Mouse (Mus musculus): Measurements from ENCODE around the gene Zcchc14. TPM values are rescaled to one million over a fixed set of nuclear protein-coding genes. Genes with fewer than 3 reads are reported as not detected.

Zcchc14 gene
- polyA plus RNA-seq, 1 experiment from 2014 or later: 19.0 TPM

DNA sequence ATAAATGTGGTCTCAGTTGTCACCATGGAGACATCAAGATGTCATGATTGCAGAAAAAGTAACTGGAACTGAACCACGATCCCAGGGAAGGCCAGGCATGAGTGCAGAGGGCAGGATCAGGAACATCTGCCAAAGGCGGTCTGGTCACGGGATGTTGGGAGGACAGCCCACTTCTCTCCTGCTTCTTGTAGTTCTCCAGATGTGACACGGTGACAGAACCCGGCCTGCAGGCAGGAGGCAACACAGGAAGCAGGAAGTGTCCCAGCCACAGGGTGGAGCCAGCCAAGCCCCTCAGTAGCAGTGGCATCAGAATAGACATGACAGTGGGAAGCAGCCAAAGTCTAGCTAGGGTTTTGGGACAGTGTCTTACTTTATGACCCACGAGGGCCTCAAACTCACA lies 17.2 kb downstream of the Zcchc14 start:
- no peaks in the 10 kb centered on the region for H3K36me3 ChIP-seq (ENCODE audit: control insufficient read depth, insufficient read depth, low read length)
- ATAC-seq (ENCODE audit: insufficient number of reproducible peaks, low FRiP score, low TSS enrichment, low read depth) (no peak), DNase-seq (ENCODE audit: low spot score) (no peak)
- H3K27ac ChIP-seq (replicated peaks; ENCODE audit: low read depth, low read length): no peak overlapping the region
- WGBS: 60% methylated on average over 6 of the region's 6 CpGs
- H3K27me3 ChIP-seq (ENCODE audit: control insufficient read depth, insufficient read depth, low read length): no peaks in the 10 kb centered on the region
- no peak overlapping the region for H3K4me2 ChIP-seq (ENCODE audit: low read depth, severe bottlenecking)
- 0 out of 2 replicates have a peak, but pooled peaks cover 3% of the 10 kb centered on the region for H3K4me1 ChIP-seq (ENCODE audit: control insufficient read depth, insufficient read depth, low read length)
- H3K4me3 ChIP-seq (ENCODE audit: low read depth, low read length): no peak overlapping the region
- no peak overlapping the region for H3K9ac ChIP-seq (ENCODE audit: low read length)
- H3K9me3 ChIP-seq (ENCODE audit: control insufficient read depth, low read length): no peaks in the 10 kb centered on the region

DNA sequence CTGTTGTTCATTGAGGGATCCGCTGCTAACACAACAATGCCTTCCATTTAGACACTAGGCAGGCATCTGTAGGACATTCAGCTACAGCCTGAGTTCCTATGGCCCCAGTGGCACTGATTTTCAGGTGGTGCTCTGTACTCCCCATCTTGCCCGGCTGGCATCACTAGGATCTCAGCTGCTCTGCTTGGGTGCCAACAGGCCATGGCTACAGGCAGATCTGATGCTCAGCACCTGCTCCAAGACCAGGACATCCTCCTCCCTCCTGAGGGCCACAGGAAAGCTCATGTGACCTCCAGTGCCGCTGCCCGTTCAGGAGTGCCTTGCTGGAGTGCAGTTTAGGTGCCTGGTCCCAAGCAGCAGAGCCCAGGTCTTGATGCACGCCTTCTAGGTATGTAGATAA lies 20.3 kb downstream of the Zcchc14 start:
- 88% methylated on average over 5 of the region's 5 CpGs for WGBS
- H3K4me3 ChIP-seq (ENCODE audit: low read depth, low read length): no peak overlapping the region
- DNase-seq (ENCODE audit: low spot score) (no peak), ATAC-seq (ENCODE audit: insufficient number of reproducible peaks, low FRiP score, low TSS enrichment, low read depth) (no peak)
- no peak overlapping the region for H3K4me2 ChIP-seq (ENCODE audit: low read depth, severe bottlenecking)
- 0 out of 2 replicates have a peak, but pooled peaks cover 3% of the 10 kb centered on the region for H3K4me1 ChIP-seq (ENCODE audit: control insufficient read depth, insufficient read depth, low read length)
- H3K36me3 ChIP-seq (ENCODE audit: control insufficient read depth, insufficient read depth, low read length): peaks cover 6% of the 10 kb centered on the region; the same call in 1 of the 2 replicates
- no peak overlapping the region for H3K27ac ChIP-seq (replicated peaks; ENCODE audit: low read depth, low read length)
- H3K9ac ChIP-seq (ENCODE audit: low read length): no peak overlapping the region
- no peaks in the 10 kb centered on the region for H3K9me3 ChIP-seq (ENCODE audit: control insufficient read depth, low read length)
- no peaks in the 10 kb centered on the region for H3K27me3 ChIP-seq (ENCODE audit: control insufficient read depth, insufficient read depth, low read length)

DNA sequence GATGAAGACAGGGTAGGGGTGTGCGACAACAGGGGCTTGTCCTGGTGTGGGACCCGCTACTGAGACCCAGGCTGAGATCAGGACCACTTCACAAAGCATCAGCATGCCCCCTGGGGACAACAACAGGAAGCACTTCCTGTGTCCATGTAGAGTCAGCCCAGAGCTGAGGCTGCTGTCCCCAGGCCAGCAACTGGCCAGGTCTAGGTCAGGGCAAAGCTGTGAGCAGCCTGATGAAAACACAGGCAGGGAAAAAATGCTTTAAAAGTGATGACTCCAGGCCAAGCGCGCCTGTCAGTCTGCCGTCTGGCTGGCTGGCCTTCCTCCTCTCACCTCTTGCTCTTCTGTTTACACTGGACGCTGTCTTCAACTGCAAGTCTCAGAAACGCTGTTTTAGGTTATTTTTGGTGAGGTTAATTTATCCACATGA lies 21.0 kb downstream of the Zcchc14 start:
- H3K4me1 ChIP-seq (ENCODE audit: control insufficient read depth, insufficient read depth, low read length): 0 out of 2 replicates have a peak, but pooled peaks cover 3% of the 10 kb centered on the region
- DNase-seq (ENCODE audit: low spot score) (no peak), ATAC-seq (ENCODE audit: insufficient number of reproducible peaks, low FRiP score, low TSS enrichment, low read depth) (no peak)
- no peak overlapping the region for H3K4me2 ChIP-seq (ENCODE audit: low read depth, severe bottlenecking)
- H3K27me3 ChIP-seq (ENCODE audit: control insufficient read depth, insufficient read depth, low read length): no peaks in the 10 kb centered on the region
- H3K9me3 ChIP-seq (ENCODE audit: control insufficient read depth, low read length): no peaks in the 10 kb centered on the region
- no peak overlapping the region for H3K4me3 ChIP-seq (ENCODE audit: low read depth, low read length)
- 66% methylated on average over 7 of the region's 7 CpGs for WGBS
- H3K27ac ChIP-seq (replicated peaks; ENCODE audit: low read depth, low read length): no peak overlapping the region
- no peak overlapping the region for H3K9ac ChIP-seq (ENCODE audit: low read length)
- H3K36me3 ChIP-seq (ENCODE audit: control insufficient read depth, insufficient read depth, low read length): peaks cover 6% of the 10 kb centered on the region; the same call in 1 of the 2 replicates

DNA sequence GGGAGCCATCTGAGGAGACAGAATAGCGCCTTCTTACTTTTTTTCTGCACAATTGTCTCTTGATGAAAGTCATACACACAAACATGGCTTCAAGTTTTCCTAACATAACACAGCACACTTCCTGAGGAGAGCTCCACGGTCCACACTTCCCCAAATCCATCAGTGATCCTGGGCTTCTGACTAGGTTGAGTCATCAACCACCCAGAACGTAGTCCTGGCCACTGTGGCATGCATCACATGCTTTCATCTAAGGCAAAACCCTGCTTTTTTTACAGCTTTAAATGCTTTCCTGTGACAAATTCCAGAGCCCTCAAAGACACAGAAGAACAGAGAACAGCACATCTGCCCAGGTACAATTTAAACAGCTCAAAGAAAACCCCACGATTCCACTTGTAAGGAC lies 24.0 kb downstream of the Zcchc14 start:
- Histone ChIP-seq H3K4me2 (ENCODE audit: low read depth, severe bottlenecking) (no peak overlapping the region), H3K27me3 (ENCODE audit: control insufficient read depth, insufficient read depth, low read length) (no peaks in the 10 kb centered on the region), H3K4me1 (ENCODE audit: control insufficient read depth, insufficient read depth, low read length) (0 out of 2 replicates have a peak, but pooled peaks cover 3% of the 10 kb centered on the region), H3K9me3 (ENCODE audit: control insufficient read depth, low read length) (no peaks in the 10 kb centered on the region), H3K4me3 (ENCODE audit: low read depth, low read length) (no peak overlapping the region), H3K36me3 (ENCODE audit: control insufficient read depth, insufficient read depth, low read length) (peaks cover 6% of the 10 kb centered on the region; the same call in 1 of the 2 replicates), H3K9ac (ENCODE audit: low read length) (no peak overlapping the region), H3K27ac (replicated peaks; ENCODE audit: low read depth, low read length) (no peak overlapping the region)
- no peak for ATAC-seq (ENCODE audit: insufficient number of reproducible peaks, low FRiP score, low TSS enrichment, low read depth)
- DNase-seq (ENCODE audit: low spot score): no peak
- 91% methylated on average over 4 of the region's 4 CpGs for WGBS

DNA sequence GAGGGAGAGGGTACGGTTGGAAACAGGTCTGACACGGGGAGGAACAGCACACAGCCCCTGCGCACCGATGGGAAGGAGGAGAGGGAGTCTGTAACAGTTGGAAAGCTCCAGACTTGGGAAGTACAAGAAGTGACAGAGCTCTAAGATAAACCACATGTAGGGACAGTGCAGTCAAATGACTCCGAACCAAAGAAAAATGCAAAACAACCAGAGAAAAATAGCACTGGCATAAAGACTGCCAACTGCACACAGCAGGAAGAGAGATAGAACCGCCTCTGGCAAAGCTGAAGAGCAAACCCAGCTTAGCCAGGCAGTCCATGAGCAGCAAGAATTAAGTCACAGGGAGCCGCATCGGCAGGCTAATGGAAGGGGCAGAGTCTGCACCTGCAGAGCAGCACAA lies 29.7 kb downstream of the Zcchc14 start:
- no peaks in the 10 kb centered on the region for H3K9me3 ChIP-seq (ENCODE audit: control insufficient read depth, low read length)
- no peaks in the 10 kb centered on the region for H3K4me1 ChIP-seq (ENCODE audit: control insufficient read depth, insufficient read depth, low read length)
- DNase-seq (ENCODE audit: low spot score): no peak
- no peaks in the 10 kb centered on the region for H3K27me3 ChIP-seq (ENCODE audit: control insufficient read depth, insufficient read depth, low read length)
- no peak for ATAC-seq (ENCODE audit: insufficient number of reproducible peaks, low FRiP score, low TSS enrichment, low read depth)
- H3K4me3 ChIP-seq (ENCODE audit: low read depth, low read length): no peak overlapping the region
- H3K36me3 ChIP-seq (ENCODE audit: control insufficient read depth, insufficient read depth, low read length): peaks cover 2% of the 10 kb centered on the region; the same call in 1 of the 2 replicates
- no peak overlapping the region for H3K27ac ChIP-seq (replicated peaks; ENCODE audit: low read depth, low read length)
- WGBS: 93% methylated on average over 8 of the region's 8 CpGs
- H3K9ac ChIP-seq (ENCODE audit: low read length): no peak overlapping the region
- no peak overlapping the region for H3K4me2 ChIP-seq (ENCODE audit: low read depth, severe bottlenecking)

DNA sequence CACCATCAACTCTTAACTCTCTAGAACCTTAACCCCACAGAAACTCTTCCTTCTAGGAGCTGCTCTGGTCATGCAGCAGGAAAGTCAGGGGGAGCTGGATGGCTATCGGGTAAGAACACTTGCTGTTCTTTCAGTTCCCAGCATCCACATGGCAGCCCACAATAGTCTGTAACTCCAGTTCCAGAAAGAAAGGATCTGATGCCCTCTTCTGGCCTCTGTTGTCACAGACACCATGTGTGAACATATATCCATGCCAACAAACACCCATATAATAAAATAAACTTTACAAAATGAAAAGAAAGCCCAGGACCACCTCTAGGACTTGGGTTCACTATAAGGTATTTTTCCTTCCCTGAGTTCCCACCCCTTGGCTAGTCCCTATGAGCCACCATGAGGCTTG lies 30.8 kb downstream of the Zcchc14 start:
- no peak overlapping the region for H3K4me2 ChIP-seq (ENCODE audit: low read depth, severe bottlenecking)
- H3K4me3 ChIP-seq (ENCODE audit: low read depth, low read length): no peak overlapping the region
- DNase-seq (ENCODE audit: low spot score) (no peak), ATAC-seq (ENCODE audit: insufficient number of reproducible peaks, low FRiP score, low TSS enrichment, low read depth) (no peak)
- no peak overlapping the region for H3K9ac ChIP-seq (ENCODE audit: low read length)
- H3K27me3 ChIP-seq (ENCODE audit: control insufficient read depth, insufficient read depth, low read length): no peaks in the 10 kb centered on the region
- no peaks in the 10 kb centered on the region for H3K9me3 ChIP-seq (ENCODE audit: control insufficient read depth, low read length)
- no peaks in the 10 kb centered on the region for H3K4me1 ChIP-seq (ENCODE audit: control insufficient read depth, insufficient read depth, low read length)
- WGBS: 71% methylated on average over 1 of the region's 1 CpGs
- no peaks in the 10 kb centered on the region for H3K36me3 ChIP-seq (ENCODE audit: control insufficient read depth, insufficient read depth, low read length)
- no peak overlapping the region for H3K27ac ChIP-seq (replicated peaks; ENCODE audit: low read depth, low read length)

DNA sequence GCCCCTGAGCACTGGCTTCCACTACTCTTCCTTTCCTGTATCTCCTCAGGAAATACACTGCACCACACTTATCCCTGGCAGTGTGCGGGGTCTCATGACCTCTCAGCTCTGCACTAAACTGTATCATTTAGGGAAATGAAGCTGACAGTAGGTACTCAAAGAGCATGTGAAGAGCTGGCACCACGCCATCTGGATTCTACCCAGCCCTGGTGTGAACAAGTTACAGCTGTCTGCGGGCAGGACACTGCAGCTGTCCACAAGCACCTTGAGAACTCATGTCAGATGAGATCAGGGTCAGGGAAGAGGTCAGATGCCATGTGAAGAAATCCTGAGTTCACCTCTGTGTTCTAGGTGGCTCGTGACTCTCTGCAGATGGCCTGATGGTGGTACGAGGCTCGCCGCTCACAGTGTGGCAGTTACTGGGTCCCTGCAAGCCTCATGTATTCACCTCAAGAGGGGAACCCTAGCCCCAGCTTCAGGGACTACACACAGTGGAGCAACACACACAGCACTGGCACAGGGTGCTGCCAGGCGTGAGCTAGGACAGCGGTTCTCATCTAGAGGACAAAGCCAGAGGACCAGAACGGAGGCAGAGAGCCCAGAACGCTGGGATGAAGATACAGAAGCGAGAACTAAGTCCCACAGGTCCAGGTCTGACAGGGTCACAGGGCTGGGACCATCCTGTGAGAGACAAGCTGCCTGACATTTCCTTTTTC lies 31.7 kb downstream of the Zcchc14 start:
- H3K27ac ChIP-seq (replicated peaks; ENCODE audit: low read depth, low read length): no peak overlapping the region
- no peak overlapping the region for H3K9ac ChIP-seq (ENCODE audit: low read length)
- 89% methylated on average over 12 of the region's 12 CpGs for WGBS
- no peaks in the 10 kb centered on the region for H3K9me3 ChIP-seq (ENCODE audit: control insufficient read depth, low read length)
- H3K27me3 ChIP-seq (ENCODE audit: control insufficient read depth, insufficient read depth, low read length): no peaks in the 10 kb centered on the region
- no peak for DNase-seq (ENCODE audit: low spot score)
- H3K4me2 ChIP-seq (ENCODE audit: low read depth, severe bottlenecking): no peak overlapping the region
- H3K36me3 ChIP-seq (ENCODE audit: control insufficient read depth, insufficient read depth, low read length): no peaks in the 10 kb centered on the region
- no peaks in the 10 kb centered on the region for H3K4me1 ChIP-seq (ENCODE audit: control insufficient read depth, insufficient read depth, low read length)
- no peak for ATAC-seq (ENCODE audit: insufficient number of reproducible peaks, low FRiP score, low TSS enrichment, low read depth)
- H3K4me3 ChIP-seq (ENCODE audit: low read depth, low read length): no peak overlapping the region

DNA sequence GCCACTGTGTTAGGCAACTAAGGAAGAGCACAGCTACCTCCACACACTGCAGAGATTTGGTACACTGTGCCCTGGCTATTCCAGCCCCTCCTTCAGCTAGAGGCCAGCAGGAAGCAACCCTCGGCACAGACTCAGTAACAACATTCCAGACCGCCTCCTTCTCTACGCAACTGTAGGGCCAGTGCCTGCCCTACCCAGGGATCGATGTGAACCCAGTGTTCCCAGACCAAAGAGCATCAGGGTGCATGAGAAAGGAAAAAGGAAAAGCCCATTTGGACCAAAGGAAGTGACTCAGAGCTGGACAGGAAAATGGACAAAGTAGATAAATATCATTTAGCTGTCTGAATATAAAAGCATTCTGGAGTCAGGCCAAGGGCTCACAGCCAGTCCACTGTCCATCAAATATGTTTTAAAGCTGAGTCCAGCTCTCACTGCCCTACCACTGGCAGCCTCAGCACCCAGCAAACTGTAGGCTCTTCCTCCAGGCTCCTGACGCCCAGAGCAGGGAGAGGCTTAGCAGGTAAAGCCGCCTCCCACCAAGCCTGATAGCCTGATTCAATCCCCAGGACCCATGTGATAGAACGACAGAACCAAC lies 33.2 kb downstream of the Zcchc14 start:
- Histone ChIP-seq H3K4me3 (ENCODE audit: low read depth, low read length) (no peak overlapping the region), H3K36me3 (ENCODE audit: control insufficient read depth, insufficient read depth, low read length) (no peaks in the 10 kb centered on the region), H3K9ac (ENCODE audit: low read length) (no peak overlapping the region), H3K4me2 (ENCODE audit: low read depth, severe bottlenecking) (no peak overlapping the region), H3K9me3 (ENCODE audit: control insufficient read depth, low read length) (no peaks in the 10 kb centered on the region), H3K27ac (replicated peaks; ENCODE audit: low read depth, low read length) (peak overlapping the region; percentile 36; the same call in 1 of the 2 replicates), H3K4me1 (ENCODE audit: control insufficient read depth, insufficient read depth, low read length) (no peaks in the 10 kb centered on the region), H3K27me3 (ENCODE audit: control insufficient read depth, insufficient read depth, low read length) (no peaks in the 10 kb centered on the region)
- ATAC-seq (ENCODE audit: insufficient number of reproducible peaks, low FRiP score, low TSS enrichment, low read depth) (no peak), DNase-seq (ENCODE audit: low spot score) (no peak)
- 73% methylated on average over 7 of the region's 7 CpGs for WGBS

Data from limb, embryonic 11.5 days (tissue).